Mouse (Mus musculus): ENCODE measurements around the gene Acod1.

DNA sequence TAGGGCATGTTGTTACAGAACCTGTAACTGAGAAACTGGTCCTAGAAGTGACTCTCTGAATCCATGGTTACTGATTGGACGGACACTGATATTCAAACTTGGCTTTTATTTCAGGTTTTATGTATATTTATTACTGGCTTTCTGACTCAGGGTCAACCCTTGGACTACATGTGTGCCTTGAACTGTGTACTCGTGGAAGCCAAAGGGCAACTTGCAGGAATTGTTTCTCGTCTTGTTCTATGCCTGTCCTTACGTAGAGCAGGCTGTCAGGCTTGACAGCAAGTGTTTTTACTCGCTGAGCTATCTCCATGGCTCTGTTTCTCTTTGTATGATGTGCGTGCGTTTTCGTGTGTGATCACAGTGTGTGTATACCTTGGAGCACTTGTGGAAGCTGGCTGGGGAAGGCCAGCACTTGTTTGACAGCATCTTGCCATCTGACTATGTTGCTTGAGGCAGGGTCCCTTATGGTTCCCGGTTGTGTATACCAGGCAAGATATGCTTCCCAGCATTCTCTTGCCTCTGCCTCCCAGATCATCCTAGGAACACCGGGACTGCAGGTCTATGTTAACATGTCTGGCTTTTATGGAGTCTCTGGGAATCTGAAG lies 56.1 kb downstream of the Acod1 start:
- TF ChIP-seq CTCF (conservative IDR thresholded peaks at IDR 0.05; ENCODE audit: low read length) (no peak), NANOG (IDR thresholded peaks at IDR 0.05; ENCODE audit: borderline replicate concordance, low read length) (no peak), POU5F1 (IDR thresholded peaks at IDR 0.05; ENCODE audit: borderline replicate concordance, low read length) (no peak)

All from E14TG2a.4 (cell line).